Mouse (Mus musculus) kidney, adult 8-10 months (tissue): ENCODE data around the gene Gal3st4.
A peak's percentile ranks its signal among the peaks of the same experiment; 100 is the strongest.

Source experiments
- DNase-seq, 2 experiments: peaks; one replicate each; pipeline ENCODE4 v3.0.0; 2022

The Gal3st4 gene

DNA sequence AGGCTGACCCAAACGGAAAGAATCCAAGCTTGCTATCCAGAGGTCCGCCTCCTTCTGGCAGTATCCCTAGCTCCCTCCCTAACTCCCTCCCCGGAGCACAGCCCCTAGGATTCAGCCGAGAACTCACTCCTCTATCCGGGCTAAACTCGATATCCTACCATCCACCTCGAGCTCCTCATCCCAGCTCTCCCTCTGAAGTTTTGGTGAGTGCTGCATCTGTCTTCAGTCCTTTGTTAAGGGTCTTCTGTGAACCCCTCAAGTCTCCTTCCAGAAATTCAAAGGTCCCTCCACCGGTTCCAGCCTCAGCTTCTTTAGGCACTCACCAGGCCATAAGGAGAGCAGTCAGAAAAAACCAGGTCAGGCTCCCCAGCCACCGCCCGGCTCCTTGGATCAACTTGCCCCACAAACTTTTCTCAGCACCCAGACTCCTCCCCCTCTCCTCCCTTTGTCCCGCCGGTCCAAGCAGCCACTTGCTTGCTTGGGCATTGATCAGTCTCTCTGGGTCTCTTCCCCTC, at the start of gene Gal3st4:
Gene Gal3st4, minus strand, starts transcription at position 432 of the 515 bp plus-strand sequence.
- DNase-seq, result no peak

DNA sequence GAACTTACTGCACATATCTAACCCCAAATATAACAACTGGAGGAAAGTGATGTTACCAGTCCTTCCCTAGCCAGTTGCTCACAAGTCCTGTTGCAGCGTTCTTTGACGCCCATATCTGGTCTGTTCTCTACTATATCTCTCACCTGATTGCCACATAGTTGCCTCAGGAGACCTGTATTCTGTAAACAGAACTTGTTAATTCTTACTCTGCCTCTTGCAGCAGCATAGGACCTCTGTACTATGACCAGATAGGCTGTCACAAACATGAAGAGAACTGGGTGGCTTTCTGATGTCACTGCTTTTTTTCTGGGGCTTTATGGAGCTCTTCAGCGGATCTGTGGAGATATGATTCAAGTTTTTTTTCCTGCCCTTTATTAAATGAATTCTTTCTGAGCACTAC, 40.2 kb upstream of the Gal3st4 start:
- DNase-seq, result no peak

DNA sequence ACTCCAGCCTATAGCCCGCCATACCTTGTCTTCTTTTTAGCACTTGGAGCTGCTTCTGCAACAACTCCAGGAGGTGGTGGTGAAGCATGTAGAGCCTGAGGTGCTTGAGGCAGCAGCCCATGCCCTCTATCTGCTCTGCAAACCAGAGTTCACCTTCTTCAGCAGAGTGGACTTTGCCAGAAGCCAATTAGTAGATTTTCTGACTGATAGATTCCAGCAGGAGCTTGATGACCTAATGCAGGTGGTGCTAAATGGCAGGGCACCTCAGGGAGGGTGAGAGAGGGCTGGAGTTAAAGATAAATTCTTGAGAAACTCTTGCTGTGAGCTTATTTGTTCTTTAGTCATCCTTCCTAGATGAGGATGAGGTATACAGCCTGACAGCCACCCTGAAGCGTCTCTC, 27.0 kb upstream of the Gal3st4 start:
- DNase-seq, result no peak

DNA sequence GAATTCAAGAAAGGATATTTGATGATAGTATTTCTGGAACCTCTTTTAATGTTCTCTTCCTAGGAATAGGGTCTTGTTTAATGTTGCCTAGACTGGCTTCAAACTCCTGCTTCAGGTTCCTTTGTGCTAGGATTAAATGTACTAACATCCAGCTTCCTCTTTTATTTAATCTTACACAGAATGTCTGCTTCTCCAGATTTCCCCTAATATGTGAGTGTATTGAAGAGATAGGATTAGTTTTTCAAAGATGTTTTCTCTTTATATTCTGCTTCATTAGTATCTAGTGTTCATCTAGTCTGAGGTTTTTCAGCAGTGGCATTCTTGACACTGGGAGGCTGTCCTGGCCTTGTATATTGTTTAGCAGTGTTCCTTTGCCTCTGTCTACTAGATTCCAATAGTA, 21.5 kb upstream of the Gal3st4 start:
- no peak for DNase-seq

DNA sequence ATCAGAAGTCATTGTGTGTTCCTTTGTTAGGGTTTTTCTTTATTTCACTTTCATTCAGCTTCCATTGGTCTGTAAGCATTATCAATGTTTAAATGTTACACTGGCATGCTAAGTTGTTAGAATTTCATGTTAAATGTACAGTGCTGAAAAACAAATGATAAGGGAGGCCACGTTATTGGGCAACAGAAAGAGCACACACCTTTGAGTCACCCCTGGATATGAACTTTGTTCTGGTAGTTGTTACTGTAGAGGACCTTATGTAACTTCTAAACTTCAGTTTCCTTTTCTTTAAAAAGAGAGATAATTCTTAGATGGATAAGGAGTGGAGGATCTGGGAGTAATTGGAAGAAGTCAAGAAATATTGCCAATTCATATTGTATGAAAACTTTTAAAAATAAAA, 19.0 kb upstream of the Gal3st4 start:
- no peak for DNase-seq

DNA sequence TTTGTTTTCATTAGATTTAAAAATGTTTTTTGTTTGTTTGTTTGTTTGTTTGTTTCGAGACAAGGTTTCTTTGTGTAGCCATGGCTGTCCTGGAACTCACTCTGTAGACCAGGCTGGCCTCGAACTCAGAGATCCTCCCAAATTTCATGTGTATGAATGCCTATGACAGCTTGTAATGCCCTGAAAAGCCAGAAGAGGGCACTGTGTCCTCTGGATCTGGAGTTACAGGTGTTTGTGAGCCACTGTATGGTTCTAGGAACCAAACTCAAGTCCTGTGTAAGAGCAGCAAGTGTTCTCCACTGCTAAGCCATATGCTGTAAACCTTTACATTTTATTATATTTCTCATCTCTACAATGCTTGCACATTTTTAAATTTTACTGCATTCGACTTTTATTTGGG, 15.2 kb upstream of the Gal3st4 start:
- DNase-seq, result no peak

DNA sequence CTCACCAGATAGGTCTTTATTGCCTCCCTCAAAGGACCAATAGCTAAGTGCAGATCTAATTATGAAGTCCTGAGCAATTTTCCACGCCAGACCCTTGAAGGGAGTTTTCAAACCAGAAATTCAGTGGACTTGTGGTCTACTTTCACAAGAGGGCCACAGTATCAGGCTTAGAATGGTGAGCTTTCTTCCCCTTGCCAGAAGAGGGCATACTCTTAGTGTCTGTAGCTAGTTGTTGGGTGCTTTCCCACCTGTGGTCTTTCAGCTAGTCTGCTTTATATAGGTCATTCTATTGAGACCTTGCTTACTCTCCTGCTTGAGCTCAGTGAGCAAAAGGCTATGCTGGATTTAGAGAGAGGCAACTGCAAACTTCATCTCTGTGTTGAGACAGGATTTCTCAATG, 10.9 kb upstream of the Gal3st4 start:
- no peak for DNase-seq

DNA sequence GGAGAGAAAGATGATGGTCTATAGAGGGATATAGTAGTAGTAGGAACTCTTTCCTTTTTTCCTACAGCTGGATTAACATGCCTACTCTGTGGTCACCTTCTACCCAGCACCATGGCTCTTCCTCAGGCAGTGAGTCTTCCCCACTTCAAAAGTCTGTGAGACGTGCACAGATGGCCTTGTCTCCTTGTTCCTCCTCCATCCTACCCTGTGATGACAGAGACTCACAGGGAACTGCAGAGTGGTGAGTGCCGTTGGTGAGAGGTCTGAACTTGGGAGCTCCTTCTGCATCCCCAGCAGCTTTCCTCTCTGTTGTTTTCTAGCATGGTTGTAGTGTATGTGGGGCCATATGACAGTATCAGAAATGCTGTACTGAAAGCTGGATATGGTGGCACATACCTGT, 9.2 kb upstream of the Gal3st4 start:
- DNase-seq, result no peak

DNA sequence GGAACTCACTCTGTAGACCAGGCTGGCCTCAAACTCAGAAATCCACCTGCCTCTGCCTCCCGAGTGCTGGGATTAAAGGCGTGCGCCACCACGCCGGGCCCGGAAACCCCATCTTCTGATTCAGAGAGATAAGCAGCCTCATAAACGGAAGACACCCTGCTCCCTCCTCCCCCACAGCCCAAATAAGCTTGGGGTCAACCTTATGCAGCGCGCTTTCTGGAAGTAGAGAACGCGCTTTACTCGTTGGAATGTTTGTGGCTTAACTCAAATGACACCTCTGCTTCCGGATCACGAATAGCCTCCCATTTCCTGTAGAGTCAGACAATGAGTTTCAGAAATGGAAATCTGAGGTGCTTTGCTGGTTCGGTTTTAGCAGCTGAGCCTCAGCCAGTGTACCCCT, 8.2 kb upstream of the Gal3st4 start:
- DNase-seq, result no peak

DNA sequence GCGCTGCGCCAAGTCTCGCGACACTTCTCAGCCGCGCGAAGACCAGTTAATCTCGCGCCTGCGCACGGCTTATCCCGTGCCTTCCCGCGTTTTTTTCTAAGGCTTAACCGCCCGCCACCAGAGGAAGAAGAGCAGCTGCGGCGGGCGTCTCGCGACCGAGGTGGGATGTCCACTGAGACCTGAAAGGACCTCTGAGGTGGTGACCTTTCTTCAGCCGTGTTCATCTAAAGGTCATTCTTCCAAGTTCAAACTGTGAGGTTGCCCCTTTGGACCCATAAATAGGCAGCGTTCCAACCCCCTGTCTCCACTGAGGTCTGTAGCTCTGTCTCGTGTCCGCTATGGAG, 7.8 kb upstream of the Gal3st4 start:
- no peak for DNase-seq

DNA sequence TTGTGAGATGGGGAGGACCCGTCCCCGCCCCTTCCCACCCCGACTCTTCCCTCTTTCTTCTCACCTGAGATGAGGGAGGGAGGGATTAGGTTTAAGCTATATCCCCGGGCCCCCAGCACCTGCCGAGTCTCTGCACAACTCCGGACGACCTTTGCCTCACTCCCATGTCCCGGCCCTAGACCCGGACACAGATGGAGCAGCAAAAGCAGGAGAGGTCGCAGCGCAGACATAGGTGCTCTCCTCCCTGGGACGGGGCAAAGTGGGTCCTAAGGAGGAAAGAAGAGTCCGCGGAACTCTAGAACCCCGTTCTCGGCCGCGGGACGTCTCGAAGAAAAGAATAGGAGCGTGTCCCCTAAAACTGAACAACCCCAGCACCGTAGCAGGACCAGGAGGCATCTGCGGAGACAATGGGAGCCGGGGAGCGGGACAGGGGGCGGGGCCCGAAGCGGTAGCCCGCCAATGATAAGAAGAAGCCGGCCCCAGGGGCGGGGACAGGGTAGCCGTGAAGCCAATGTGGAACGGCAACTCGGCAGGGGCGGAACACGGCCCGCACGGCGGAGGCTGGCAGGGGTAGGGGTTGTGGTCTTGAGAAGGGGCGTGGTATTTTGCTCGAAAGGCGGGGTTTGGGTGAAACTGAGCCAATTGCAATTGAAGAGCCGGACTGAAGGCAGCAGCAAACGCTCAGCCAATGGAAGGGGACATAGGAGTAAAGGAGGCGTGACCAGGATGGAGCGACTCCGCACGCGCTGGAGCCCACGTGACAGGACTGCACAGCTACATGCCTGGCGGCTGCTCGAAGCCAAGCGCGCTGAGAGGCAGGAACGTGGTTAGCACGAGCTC, 7.2 kb upstream of the Gal3st4 start, which contains the start of the genes Gm43720, Gpc2 and Stag3:
Gene Gm43720, minus strand, starts transcription at position 374 of the 840 bp plus-strand sequence.
Gene Gpc2, minus strand, starts transcription at position 421 of the 840 bp plus-strand sequence.
Gene Stag3, plus strand, starts transcription at position 656 of the 840 bp plus-strand sequence.
- DNase-seq, result peak; percentile 69 to 72

DNA sequence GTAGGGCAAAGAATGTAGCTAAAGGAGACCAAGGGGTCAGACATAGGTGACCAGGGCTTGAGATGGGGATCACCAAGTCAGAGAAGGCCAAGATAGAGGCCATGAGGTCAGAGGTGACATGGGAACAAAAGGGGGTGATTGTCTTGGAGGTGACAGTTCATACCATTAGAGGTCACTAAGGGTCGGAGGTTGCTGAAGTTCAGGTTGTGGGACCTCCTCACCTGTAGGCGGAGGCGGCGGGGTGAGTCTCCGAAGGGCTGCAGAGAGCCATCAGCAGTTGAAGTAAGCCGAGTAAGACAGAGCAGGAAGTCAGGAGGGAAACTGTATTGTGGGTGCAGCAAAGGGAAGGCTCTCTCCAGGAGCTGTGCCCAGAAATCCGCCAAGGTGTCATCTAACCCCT, 5.4 kb upstream of the Gal3st4 start:
- DNase-seq, result no peak

DNA sequence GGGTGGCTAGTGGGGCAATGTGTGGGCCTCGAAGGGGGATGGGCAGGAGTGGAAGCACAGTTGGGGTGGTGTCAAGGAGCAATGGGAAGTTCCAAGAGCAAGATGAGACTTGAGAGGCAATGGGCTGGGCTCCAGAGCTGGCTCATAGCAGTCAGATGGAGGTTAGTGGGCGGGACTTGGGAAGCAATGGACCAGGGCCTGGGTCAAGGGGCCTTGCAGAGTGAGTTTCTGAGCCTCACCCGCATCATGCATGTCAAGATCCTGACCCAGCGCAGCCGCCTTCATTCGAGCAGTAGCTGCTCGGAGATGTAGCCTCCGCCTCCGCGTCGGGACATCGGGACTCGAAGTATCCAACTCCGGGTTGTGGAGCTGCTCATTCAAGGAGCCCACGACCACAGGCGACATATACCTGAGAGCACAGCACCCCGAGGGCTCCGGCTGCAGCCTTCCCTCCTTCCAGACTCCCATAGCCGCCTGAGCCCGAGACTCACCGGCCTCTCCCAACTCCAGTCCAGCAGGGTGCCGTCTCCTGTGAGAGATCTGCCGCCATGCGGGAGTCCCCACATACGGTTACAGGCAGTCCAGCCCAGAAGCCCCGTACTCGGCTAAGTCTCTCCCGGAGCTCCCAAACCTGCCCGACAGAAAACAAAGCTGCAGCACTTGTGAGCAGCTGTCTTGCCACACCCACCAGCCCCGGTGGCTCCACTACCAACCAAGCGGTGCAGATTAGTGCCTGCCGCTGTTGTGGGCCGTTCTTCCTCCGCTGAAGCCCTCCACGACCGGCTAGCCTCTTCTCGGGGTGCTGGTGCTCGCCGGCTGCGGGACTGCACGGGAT, 2.8 kb upstream of the Gal3st4 start:
- DNase-seq, result peak in 1 of 2 experiments; percentile 28

DNA sequence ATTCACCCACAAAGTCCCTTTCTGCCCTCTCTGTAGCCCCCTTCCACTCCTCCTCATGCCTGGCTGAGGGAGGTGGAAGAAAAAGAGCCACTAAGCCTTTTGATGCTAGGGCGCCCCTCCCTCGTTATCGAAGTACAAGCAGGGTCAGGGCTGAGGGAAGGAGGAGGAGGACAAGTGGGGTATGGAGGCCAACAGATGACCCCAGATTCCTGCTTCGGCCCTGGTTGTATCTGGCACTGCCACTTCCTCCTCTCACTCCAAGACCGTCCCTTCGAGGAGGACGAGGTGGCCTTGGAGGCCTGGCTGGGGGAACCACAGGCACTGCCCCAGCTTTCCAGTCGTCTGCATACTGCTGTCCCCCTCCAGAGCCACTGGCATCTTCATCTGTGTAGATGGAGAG, 1.5 kb upstream of the Gal3st4 start:
- DNase-seq, result no peak

DNA sequence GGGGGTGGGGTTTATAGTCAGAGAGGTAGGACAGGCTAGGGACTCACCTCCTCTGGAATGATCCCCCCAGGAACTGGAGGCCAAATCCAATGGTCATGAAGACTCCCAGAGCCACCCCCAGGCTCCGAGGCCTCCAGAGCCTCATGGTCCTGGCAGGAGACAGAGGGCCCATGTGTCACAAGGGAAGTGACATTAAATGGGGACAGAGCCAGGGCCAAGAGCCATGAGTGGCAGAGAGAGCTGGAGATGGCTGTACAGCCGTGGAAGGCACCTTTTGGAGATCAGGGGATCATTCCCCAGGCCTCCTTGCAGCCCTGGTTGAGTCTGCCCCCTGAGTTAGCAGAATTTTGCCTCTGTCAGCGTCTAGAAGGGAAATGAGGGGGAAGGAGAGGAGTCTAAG, 1.4 kb downstream of the Gal3st4 start:
- DNase-seq, result no peak

DNA sequence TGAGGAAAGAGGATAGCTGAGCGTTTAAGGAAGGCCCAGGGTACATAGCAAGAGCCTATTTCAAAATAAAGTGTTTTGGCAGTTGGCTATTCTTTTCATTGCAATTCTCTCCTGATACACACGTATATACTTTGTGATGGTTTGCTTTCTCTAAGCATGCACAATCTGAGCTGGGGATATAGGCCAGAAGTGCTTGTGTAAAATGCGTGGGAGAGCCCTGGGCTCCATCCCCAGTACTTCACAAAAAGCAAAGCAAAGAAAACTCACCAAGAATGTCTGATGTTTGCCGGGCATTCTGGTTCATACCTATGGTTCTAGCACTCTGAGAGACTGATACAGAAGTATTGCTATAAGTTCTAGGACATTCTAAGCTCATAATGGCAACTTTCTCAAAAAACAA, 3.7 kb downstream of the Gal3st4 start:
- no peak for DNase-seq

DNA sequence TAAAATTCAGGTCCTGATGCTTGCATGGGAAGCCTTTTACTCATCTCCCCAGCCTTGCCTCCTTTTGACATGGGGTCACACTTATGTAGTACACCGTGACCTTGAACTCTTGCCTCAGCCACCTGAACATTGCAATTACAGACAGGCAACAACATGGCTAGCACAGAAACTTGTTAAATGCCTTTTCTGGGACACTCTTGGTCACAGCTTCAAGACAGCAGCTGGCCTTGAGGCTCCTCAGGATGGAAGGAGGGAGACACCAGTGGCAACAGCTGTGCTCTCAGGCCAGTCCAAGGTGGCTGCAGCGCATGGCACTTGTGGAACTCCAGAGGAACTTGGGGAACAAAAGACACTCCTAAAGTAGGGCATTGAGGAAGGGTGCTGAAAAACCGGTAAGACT, 5.5 kb downstream of the Gal3st4 start:
- DNase-seq, result no peak

DNA sequence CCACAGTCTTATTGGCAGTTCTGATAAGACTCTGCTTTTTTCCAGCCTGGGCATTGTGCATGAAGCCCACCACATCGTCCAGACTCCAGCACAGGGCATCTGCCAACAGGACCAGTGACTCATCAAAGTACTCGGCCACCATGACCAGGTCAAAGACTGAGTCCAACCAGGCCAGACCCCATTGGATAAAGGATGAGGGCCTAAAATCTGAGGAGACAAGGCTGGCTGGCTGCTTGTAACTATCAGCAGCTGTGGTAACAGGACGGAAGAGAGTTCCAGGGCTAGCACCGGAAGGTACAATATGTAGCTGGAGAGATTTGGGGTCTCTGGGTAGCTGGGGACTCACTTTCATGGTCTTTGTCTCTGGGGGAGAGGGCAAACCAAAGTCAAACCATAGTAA, 6.9 kb downstream of the Gal3st4 start:
- DNase-seq, result no peak

DNA sequence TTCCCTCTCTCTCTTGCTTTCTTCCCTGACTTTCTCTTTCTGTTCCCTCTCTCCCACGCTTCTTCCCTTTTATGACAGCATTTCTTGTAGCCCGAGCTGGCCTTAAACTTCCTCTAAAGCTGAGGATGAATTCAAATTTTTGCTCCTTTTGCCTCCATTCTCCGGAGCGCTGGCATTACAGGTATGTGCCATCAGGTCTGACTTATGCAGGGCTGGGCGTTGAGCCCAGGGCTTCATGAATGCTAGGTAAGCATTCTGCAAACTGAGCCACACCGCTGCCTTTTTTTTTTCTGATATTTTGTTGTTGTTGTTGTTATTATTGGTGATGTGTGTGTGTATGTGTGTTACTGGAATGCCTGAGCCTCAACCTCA, 8.4 kb downstream of the Gal3st4 start:
- no peak for DNase-seq

DNA sequence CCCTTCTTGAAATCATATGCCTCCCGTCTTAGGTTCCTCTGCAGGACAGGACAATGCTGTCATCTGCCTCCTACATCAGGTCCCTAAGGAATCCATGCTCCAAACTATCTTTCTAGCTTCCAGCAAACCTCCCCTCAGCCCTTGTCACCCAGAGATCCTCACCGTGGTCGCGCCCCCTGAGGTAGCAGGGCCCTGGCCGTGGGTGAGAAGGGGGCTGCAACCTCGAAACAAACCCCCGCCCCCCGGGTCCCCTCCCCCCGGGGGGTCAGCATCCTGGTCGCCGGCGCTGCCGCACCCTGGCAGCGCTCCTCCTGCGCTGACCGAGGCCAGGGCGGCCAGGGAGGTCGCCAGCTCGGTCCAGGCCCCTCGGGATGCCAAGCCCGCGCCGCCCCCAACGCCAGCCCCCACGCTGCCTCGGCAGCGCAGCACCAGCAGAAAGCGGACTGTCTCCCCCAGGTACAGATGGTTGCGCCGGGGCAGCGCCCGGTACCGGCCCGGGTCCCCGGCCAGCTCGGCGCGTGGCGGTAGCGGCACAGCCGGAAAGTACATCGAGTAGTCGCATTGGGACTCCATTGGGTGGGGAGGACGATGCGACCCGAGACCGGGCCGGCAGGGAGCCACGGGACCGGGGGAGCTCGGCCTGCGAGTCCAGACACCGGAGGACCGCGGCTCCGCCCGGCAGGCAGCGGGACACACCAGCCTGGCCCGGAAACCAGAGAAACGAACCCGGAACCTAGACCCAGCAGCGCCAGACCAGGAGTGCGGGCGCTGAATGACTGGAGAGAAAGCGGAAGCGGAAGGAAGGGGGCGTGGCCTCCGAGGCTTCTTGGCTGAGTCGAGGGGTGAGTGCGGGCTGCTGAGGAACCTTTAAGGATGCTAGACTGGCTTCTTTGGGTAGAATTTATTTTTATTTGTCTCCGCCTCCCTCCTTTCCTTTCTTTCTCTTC, 9.1 kb downstream of the Gal3st4 start, which contains the start of gene BC037034:
Gene BC037034, minus strand, starts transcription at position 774 of the 947 bp plus-strand sequence.
- DNase-seq, result peak; percentile 89 to 92

DNA sequence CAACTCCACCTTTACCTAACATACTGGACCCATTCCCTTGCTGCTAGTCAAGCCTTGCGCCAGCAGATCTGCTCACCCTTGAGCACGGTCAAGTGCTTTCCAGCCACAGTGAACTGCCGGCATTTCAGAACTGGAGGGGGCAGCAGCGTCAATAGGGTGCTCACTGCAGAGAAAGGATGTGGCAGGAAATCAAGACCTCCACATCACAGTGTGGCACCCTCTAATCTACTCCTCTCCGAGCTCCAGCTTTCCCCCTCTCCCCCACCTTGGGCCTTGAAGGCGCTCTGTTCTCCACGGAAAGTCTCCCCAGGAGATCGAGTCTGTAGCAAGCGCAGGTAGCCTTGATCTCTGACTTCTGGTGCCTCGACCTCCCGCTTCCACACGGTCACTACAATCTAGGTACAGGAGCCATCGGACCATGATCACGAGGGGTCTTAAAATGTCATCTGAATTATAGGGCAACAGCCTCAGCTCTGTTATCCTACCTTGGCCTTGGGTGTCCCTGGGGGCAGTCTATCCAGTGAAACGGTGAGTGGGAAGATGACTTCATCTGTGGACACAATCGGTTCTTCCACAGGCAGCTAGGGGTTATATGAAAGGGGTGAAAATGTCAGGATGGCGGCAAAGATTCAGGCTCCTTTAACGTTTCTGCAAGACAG, 9.9 kb downstream of the Gal3st4 start:
- DNase-seq, result no peak

DNA sequence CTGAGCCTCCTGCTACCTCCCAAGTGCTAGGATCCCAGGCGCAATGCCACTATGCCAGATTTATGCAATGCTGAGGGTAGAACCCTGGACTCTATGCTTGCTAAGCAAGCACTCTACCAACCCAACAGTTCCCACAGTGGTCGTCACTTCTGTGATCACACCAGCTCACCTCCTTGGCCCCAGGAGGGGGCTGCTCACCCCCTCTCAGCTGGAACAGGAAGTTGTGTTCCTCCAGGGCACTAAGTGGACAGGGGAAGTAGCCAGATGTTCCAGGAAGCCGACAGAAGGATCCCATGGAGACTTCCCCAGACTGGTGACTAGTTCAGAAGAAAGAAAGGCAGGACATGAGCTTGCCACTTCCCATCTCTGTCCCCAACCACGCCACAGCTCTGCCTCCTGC, 10.6 kb downstream of the Gal3st4 start:
- DNase-seq, result no peak
